Mouse (Mus musculus): ENCODE results near the gene Gm17783. TPM values are rescaled to one million over a fixed set of nuclear protein-coding genes. Genes with fewer than 3 reads are reported as not detected.

Gene Gm17783
- polyA plus RNA-seq (2014; fragmentation: Illumina TruSeq; extraction: RNeasy Lipid Tissue Mini Kit (QIAGEN cat#74804); ENCODE audit: low read depth, low replicate concordance), result not detected

GRCm38 (mm10) chr16:45531950-45532349 lies at the start of gene Gm17783:
Gene Gm17783 (minus strand): TSS chr16:45532050.

GRCm38 (mm10) chr16:45535009-45535408 lies 3.2 kb upstream of the Gm17783 start, which contains the start of gene Slc9c1:
Gene Slc9c1 (plus strand): TSS chr16:45535309.

GRCm38 (mm10) chr16:45492927-45493326 lies 38.9 kb downstream of the Gm17783 start, which contains the start of gene Gm609:
Gene Gm609 (minus strand): TSS chr16:45492969.

Other genes starting within 250 kb of the Gm17783 start
- gene Cd200, start 123.0 kb downstream of the Gm17783 start, polyA plus RNA-seq (2014; fragmentation: Illumina TruSeq; extraction: RNeasy Lipid Tissue Mini Kit (QIAGEN cat#74804); ENCODE audit: low read depth, low replicate concordance), result 95.3 TPM
- not detected for gene Gm609, start 39.1 kb downstream of the Gm17783 start, polyA plus RNA-seq (2014; fragmentation: Illumina TruSeq; extraction: RNeasy Lipid Tissue Mini Kit (QIAGEN cat#74804); ENCODE audit: low read depth, low replicate concordance)
- gene Slc9c1, start 3.3 kb upstream of the Gm17783 start, polyA plus RNA-seq (2014; fragmentation: Illumina TruSeq; extraction: RNeasy Lipid Tissue Mini Kit (QIAGEN cat#74804); ENCODE audit: low read depth, low replicate concordance), result not detected
- gene Gcsam, start 78.3 kb upstream of the Gm17783 start, polyA plus RNA-seq (2014; fragmentation: Illumina TruSeq; extraction: RNeasy Lipid Tissue Mini Kit (QIAGEN cat#74804); ENCODE audit: low read depth, low replicate concordance), result not detected
- not detected for gene BC016579, start 122.0 kb upstream of the Gm17783 start, polyA plus RNA-seq (2014; fragmentation: Illumina TruSeq; extraction: RNeasy Lipid Tissue Mini Kit (QIAGEN cat#74804); ENCODE audit: low read depth, low replicate concordance)
- gene Tmprss7, start 161.6 kb upstream of the Gm17783 start, polyA plus RNA-seq (2014; fragmentation: Illumina TruSeq; extraction: RNeasy Lipid Tissue Mini Kit (QIAGEN cat#74804); ENCODE audit: low read depth, low replicate concordance), result not detected
- 2.0 TPM for gene Tagln3, start 192.6 kb upstream of the Gm17783 start, polyA plus RNA-seq (2014; fragmentation: Illumina TruSeq; extraction: RNeasy Lipid Tissue Mini Kit (QIAGEN cat#74804); ENCODE audit: low read depth, low replicate concordance)
- 17.5 TPM for gene Abhd10, start 210.9 kb upstream of the Gm17783 start, polyA plus RNA-seq (2014; fragmentation: Illumina TruSeq; extraction: RNeasy Lipid Tissue Mini Kit (QIAGEN cat#74804); ENCODE audit: low read depth, low replicate concordance)